Mouse (Mus musculus) megakaryocyte, adult 5-6 weeks (primary cell): ENCODE measurements around the gene Atp2c2. TPM values are rescaled to one million over a fixed set of nuclear protein-coding genes. Genes with fewer than 3 reads are reported as not detected.

Experiments
- ATAC-seq: 2 replicates; pipeline ENCODE4 v1.8.0; 2016; ENCODE audit warnings: mild to moderate bottlenecking, inconsistent platforms; ENCODE audit not compliant: poor library complexity, severe bottlenecking
- total RNA-seq, 2 experiments: library from RNA; stranded (forward) in 1 of 2; stranded (reverse) in 1 of 2; fragments of 153-499, 151-499 nt in 1 of 2; fragments of 221-1000, 200-1000 nt in 1 of 2; gene quantifications; 2 replicates each; pipeline versions ENCODE4 v1.2.3 to v1.2.4; 2015 to 2017

Atp2c2 gene
- total RNA-seq, 2 experiments from 2014 or later: not detected

DNA sequence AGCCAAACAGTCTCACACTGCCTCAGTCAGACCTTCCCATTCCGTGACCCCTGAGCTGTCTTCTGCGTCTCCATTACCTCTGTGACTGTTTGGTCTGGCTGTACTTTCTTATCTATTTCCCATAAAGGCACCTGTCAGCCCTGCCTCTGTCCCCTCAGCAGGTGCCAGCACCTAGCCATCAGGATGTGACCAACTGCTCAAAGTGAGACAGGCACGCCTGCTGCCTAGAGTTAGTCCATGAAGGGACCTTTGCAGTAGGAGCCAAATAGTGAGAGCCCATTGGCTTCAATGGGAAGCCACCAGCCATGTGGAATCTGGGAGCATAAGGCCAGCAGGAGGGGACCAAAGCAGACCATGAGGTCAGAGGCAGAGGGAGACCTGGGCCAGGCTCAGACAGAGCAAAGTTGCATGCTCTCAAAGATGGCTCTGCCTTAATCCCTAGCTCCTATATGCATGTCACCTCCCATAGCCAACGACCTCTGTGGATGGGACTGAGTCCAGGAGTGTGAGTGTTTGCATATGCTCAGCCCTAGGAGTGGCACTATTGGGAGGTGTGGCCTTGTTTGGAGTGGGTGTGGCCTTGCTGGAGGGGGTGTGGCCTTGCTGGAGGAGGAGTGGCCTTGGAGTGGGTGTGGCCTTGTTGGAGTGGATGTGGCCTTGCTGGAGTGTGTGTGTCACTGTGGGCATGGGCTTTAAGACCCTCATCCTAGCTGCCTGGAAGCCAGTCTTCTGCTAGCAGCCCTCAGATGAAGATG lies 81.5 kb downstream of the Atp2c2 start:
- no peak for ATAC-seq

DNA sequence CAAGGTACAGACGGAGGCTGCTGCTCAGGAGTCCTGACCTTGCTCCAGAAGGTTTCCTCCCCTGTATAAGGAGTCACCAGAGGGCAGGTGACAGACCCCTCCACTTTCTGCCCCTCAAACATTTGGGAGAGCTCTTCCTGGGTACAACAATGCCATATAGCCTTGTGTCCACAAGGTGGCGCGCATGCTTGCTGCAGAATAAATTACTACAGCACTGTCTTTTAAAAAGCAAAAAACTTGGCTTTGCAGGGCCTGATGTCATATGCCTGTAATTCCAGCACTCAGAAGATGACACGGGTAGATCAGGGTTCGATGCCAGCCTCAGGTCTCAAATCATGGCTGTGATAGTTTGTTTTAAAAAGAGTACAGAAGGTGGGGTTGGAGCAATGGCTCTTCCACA lies 82.9 kb downstream of the Atp2c2 start:
- ATAC-seq: 0 out of 2 replicates have a peak, but pooled peaks have one; percentile 6

DNA sequence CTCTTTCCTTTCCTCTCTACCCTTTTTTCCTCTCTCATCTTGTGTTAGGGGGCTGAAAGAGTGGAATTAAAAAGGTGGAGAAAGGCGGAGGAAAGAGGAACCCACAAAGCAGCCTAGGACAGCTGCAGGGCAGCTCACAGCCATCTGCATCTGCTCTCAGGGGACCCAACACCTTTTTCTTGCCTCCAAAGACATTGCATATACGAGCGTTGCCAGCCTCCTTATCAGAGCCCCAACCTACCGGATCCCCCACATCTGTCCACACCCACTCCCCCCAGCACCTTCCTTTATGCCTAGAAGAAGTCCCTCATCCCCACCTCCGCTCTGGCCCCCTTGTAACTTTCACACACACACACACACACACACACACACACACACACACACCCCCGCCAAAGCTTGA lies 83.8 kb downstream of the Atp2c2 start:
- no peak for ATAC-seq

DNA sequence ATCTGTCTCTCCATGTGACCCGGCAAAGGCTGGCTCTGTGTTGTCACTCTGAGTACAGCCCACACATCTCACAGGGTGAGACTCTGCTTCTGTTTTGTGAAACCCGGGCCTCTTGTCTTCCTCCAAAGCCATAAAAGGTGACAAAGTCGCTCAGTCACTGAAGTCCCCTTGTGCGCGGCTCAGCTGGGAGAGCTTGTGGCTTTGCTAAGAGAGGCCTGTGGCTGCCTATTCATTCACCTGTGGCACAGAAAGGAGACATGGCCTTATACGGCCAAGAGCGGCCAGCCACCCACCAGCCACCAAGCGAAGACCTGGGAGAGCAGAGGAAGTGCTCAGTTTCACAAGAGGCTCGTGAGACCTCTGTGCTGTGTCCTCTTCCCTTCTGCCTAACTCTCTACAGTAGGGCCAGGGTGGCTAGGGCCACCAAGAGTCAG lies 84.3 kb downstream of the Atp2c2 start:
- ATAC-seq: peak; percentile 77

DNA sequence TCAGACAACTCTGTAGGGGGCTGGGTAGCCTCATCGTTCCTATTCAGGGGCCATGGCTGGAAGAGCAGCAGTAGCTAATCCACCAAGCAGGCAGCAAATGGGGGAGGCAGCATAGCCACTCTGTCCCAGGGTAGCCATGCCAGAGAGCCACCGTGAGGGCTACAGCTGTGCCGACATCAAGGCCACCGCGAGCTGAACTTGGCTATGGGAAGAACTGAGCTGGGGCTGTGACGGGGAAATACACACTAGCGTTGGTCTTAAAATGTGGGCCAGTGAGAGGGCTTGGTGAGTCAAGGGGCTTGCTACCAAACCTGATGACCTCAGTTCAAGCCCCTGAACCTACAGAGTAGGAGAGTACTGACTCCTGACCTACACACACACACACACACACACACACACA lies 84.9 kb downstream of the Atp2c2 start:
- ATAC-seq: peak; percentile 5; the same call in 1 of the 2 replicates

DNA sequence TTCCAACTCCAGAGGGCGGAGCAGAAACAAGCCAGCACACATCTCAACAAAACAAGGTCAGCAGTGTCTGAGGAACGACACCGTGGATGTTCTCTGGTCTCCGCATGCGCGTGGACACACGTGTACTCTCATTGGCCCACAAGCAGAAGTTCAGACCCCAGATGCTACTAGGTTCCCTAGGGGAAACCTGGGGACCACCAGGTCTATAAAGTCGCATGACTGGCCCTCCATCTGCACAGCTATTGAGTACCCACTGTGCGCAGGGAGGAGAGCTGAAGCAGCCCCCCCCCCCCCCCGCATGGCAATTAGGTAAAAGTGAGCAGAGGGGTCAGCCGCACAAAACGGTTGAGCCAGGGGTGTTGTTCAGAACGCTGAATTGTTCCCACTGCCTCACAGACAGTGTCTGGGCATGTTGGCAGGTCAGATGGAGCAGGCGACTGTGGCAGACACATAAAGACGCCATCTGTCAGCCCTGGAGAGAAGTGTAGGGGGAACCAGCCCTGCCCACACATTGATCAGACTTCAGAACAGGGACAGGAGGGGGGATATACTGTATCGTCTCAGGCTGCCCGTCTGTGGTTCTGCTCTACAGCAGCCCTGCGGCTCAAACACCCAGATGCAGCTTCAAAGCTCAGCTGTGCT lies 86.1 kb downstream of the Atp2c2 start:
- ATAC-seq: no peak

DNA sequence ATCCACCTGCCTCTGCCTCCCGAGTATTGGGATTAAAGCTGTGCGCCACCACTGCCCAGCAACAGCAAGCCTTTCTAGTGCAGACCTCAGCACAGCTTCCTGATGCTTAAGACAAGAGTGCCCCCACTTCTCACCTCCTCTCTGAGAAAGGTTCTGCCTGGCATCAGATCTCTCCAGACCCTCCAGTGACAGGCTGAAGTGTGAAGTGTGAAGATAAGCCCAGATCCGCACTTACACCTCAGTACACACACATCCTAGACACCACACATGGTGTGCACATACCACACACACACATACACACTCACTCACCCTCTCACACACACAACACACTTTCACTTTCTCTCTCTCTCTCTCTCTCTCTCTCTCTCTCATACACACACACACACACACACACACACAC lies 87.1 kb downstream of the Atp2c2 start:
- ATAC-seq: no peak

DNA sequence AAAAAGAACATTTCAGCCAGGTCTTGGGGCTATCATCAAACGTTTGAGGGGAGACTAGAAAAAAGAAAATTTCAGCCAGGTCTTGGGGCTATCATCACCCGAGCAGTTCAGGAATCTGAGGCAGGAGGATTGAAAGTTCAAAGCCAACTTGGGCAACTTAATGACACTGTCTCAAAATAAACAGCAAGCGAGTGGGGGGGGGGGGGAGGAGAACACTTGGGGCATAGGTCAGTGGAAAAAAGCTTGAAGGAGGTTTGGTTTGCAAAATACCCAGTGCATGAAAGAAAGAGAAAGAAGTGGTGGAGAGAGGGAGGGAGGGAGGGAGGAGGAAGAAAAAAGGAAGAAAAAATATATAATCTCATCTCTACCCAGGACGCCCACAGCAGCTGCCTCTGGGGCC lies 87.5 kb downstream of the Atp2c2 start:
- no peak for ATAC-seq

DNA sequence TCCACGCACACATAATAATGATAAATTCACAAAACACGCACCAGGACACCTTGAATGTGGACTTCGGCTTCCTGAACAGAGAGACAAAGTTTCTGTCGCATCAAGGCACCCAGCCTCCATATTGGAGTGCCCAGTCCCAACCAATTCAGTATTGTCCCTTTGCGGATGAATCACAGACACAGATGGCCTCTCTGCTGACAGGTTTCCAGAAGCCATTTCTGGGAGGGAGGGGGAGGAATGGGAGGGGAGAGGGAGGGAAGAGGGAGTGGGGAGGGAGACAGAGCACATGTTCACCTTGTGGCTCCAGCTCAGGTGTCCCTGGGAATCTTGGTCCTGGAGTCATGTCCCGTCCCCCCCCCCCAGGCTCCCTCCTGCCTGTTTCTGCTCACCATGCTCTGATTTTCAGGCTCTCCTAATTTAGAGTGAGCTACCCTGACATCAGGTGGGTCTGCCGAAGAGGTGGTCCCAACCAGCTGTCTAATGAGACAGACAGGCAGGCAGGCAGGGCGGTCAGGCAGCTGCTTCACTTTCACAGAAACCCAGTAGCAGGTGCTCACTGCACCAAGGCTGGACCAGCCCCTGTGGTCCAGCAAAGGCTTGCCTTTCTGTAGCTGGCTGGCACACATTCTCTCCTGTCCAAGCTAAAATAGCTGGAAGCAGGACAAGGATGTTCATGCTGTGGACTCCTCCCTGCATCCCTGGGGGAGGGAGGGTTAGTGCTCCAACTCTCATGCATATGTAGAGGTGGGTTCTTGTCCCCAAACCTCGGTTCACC lies 89.0 kb downstream of the Atp2c2 start:
- no peak for ATAC-seq

DNA sequence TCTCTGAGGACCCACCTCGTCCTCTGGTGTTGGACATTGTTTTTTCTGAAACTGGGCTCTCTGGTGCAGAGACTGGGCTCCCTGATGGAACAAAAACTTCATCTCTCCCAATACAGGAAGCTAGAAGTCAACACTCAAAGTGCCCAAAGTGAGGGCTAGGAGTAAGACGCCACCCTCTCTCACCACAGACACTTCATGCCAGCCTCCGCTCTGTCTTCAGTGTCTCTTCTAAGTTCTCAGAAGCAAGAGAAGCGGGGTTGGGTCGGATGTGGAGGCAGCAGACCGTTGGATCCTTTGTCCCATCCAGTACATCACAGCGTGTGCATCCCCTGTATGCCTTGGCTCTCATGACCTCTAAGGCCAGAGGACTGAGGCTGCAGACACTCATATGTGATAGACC lies 89.8 kb downstream of the Atp2c2 start:
- no peak for ATAC-seq

DNA sequence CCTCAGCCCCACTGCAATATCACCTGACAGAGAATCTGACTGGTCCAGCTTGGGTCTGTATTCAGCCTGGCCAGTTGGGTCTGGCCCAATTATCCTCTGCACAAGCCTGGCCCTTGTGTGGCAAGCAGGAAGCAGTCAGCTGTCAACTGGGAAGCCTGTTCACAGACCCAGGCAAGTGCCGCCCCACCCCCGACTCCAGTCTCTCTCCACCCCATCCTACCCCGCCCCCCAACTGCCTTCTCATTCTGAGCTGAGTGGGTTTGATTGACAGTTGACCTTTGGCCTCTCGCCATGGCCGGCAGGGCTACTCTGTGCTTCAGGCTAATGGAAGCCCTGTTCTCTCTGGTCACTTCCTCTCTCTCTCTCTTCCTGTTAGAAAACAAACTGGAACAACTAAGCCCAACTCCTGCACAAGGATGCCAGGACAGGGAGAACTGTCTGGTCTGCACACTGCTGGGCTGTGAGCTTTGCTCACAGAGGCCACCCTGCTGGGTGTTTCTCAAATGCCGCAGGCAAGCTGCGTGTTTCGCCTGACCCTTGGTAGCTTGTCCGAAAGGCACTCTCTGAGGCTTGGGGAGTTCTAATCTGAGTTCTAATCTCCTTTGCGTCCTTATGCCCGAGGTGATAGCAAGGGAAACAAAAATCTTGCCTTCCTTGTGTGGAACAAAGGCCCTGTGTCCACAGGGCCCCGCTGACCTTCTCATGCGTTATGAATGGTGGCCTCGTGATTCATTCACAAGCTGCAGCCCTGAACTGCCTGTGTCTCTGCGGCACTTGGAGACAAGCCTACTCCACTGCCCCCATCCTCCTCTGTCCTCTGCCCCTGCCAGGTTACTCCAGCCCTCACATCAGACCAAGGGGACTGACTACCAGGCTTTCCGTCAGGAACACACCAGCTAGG lies 92.2 kb downstream of the Atp2c2 start:
- ATAC-seq: peak; percentile 28

DNA sequence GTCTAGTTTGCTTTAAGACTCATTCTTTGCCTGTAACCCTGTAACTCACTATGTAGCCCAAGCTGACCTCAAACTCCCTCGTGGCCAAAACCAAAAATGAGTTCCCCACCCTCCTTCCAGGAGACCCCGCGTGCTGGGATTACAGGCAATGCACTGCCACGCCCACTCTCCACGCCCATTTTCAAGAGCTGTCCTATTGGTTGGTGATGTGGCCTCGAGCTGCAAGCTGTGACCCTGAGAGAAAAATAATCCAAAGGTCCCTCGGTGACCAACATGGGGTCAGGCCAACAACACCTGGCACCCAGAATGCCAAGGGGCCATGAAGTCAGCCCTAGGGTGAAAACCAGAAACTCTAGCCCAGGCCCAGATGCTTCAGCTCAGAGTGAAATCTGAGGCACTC lies 94.9 kb downstream of the Atp2c2 start:
- no peak for ATAC-seq

DNA sequence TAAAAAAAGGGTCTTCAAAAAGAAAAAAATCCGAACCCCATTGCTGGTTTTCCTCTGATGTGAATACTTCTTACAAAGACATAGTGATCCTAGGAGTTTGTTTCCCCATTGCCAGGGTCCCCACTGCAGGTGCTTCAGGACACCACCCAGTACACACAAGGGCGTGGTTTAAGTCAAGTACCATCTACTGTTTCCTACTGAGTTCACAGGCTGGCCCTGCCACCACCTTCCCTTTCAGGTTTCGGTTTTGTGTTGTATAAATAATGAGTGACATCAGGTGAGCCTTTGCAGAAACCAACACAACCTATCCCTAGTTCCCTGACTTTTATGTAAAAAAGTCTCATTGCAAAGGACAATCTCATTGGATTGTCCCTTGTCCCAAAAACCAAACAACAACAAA lies 95.8 kb downstream of the Atp2c2 start:
- no peak for ATAC-seq

DNA sequence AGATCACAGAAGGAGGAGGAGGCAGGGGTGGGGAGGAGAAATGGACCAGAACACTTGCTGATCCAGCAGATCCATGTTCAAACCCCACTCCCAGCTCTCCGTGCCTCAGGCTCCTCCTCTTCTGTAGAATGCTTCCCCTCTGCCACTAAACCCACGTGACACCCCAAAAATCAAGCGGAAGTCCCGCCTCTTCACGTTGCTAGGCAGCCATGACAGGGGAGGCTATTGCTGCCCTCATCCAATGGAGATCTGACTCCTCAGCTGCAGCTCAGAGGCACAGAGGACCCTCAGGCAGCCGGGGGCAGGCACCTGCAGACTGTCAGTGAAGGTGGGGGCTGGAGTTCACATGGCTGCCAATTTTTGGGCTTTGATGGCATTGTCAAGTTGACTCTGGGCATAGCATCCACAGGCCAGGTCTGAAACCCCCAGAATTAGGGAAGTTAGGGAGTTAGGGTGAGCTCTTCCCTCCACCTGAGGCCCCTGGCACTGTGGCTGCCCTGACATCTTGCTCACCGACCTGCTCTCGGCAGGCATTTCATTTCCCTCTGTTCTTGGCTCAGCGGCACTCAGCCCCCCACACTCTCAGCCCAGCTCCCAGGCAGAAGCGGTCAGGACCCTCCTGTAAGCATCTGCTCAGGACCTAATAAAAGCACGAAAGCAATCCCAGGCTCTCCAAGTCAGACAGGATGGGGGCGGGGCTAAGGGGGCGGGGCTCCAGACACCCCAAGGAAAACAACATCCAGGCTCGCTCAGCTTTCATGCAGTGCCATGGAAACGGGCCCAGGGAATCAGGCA lies 98.6 kb downstream of the Atp2c2 start:
- ATAC-seq: peak; percentile 83

DNA sequence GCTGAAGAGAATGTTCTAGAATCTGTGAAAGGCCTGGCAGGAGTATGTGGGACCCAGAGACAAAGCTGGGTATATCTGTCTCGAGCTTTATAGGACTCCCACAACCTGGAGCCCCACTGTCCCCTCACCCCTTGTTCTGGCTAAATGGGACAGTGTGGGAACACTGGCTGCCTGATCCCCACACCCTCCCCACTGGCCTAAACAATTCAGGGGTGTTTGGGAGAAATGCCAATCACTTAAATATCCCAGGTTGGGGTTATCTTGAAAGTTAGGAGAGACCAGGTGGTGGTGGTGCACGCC lies 99.1 kb downstream of the Atp2c2 start:
- ATAC-seq: no peak

DNA sequence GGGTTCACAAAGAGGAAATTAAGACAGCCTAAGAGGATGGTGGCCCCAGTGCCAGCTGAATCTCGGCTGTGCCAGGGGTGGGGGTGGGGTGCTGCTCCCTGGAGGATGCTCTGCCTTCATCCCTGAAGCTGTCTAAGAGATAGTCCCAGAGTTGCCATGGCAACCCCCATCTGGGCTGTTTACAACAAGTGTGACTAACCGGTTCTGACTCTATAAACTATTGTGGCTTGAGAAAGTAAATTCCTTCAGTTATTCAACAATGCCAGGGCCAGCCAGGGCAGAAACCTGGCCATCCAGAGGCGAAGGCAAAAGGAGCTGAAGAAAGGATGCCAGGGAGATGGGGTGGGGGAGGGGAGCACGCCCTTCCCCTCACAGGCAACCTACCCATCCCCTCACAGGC lies 101.4 kb downstream of the Atp2c2 start:
- ATAC-seq: no peak

DNA sequence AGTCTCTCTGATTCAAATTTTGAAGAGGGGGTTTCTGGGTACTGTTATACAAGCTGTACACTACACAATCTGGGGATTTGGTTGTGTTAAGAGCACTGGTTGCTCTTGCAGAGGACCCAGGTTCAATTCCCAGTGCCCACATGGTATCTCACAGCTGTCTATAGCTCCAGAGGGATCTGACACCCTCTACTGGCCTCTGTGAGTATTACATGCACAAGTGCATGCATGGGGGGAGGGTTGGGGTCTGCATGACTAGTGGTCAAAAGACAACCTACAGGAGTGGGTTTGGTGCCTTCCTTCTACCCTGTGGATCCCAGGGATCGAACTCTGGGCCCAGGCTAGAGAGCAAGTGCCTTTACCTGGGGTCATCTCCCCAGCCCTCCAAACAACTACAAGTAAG lies 102.8 kb downstream of the Atp2c2 start:
- ATAC-seq: no peak

DNA sequence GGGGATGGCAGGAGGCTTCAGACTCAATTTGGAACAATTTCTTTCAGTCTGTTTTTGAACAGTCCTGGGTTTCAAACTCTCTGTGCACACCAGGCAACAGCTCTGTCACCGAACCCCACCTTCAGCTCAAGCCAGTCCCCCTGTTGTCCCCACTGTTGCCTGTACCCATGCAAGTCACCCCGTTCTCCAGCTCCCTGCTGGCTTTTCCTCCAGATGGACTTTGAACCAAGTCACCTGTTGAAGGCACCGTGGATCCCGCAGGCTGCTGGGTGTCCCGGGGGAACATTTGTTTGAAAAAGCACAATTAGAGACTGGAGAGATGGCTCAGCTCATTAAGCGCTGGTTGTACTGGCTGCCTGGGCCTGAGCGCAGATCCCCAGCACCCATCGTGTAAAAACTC lies 105.5 kb downstream of the Atp2c2 start:
- no peak for ATAC-seq

DNA sequence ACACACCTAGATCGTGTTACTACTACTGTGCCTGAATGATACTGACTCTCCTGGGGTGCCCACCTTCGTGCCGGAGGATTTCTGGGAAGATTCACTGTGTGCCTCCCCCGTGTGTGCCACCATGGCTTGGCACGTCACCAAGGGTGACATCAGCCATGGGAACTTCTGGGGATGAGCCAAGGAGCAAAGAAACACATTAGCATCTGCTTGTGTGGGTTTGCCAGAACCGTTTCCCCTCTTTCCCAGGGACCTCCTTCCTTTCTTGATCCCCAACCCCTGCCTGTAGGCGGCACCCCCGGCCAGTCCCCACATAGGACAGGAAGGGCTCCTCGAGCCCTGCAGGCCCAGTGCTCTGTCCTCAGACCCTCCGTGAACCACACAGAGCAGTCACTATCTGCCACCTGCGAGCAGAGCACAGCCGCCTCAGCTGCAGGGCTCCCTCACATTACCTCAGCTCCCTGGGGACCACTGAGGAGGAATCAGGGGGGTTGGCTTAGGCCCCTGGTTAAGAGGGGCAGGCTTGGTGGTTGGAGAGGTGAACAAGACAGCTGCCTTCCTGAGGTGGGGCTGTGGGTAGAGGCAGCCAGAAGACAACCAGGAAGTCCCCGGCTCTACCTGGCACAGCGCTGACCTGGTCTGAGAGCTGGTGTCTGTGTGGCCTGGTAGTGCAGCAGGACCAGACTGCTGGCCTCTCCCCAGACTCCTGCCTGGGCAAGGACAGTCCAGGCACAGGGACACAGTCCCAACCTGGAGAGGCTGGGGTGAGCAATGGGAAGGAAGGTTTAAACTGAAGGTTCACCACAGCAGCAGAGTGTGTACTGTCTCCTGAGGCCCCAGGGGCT lies 106.8 kb downstream of the Atp2c2 start:
- no peak for ATAC-seq
